Mouse (Mus musculus) stomach, embryonic 15.5 days (tissue): ENCODE data around the gene Ppp1r9a. TPM values are rescaled to one million over a fixed set of nuclear protein-coding genes. Genes with fewer than 3 reads are reported as not detected.
A peak's percentile ranks its signal among the peaks of the same experiment; 100 is the strongest.

Experiments used
- ATAC-seq: fragments of 200-750 bp; cut with Nextera tagmentation; 2 replicates; pipeline ENCODE4 v1.8.0; 2017; ENCODE audit warnings: low read depth, moderate number of reproducible peaks, moderate TSS enrichment; ENCODE audit not compliant: insufficient read depth, low FRiP score
- H3K27ac ChIP-seq: fragments of 300-500 bp; sonication (generic); 2 replicates; pipeline ENCODE4 v1.5.1; 2015; ENCODE audit warnings: mild to moderate bottlenecking, inconsistent platforms
- H3K27me3 ChIP-seq: fragments of 300-500 bp; sonication (generic); replicated peaks from 2 replicates; pipeline ENCODE4 v1.6.1; 2015; ENCODE audit warnings: inconsistent platforms
- H3K36me3 ChIP-seq: fragments of 300-500 bp; sonication (generic); 2 replicates; pipeline ENCODE4 v1.6.1; 2015; ENCODE audit warnings: inconsistent platforms
- H3K4me1 ChIP-seq: fragments of 300-500 bp; sonication (generic); 2 replicates; pipeline ENCODE4 v1.6.1; 2015; ENCODE audit warnings: inconsistent platforms
- H3K4me2 ChIP-seq: fragments of 300-500 bp; sonication (generic); 2 replicates; pipeline ENCODE4 v1.6.1; 2015; ENCODE audit warnings: mild to moderate bottlenecking, inconsistent platforms
- H3K4me3 ChIP-seq: fragments of 300-500 bp; sonication (generic); replicated peaks from 2 replicates; pipeline ENCODE4 v1.5.1; 2015; ENCODE audit warnings: inconsistent platforms
- H3K9ac ChIP-seq: fragments of 300-500 bp; sonication (generic); 2 replicates; pipeline ENCODE4 v1.6.1; 2015; ENCODE audit warnings: inconsistent platforms
- H3K9me3 ChIP-seq: fragments of 300-500 bp; sonication (generic); 2 replicates; pipeline ENCODE4 v1.6.1; 2016; ENCODE audit warnings: inconsistent platforms
- whole genome bisulfite sequencing: fragments of 180-500 bp; shearing (Covaris S2); methylation state at CpG from one replicate; pipeline ENCODE4 v1.1.7; 2015; 5-methylcytosine and 5-hydroxymethylcytosine counted together
- polyA plus RNA-seq: library from polyadenylated mRNA; unstranded; fragments of >200 nt; fragmentation: Nextera tagmentation; extraction: Ambion mirVana; gene quantifications from 2 replicates; pipeline ENCODE4 v1.2.1, GENCODE M21; 2015

Ppp1r9a gene
- polyA plus RNA-seq, 1 experiment from 2014 or later: 16.6 TPM

- no peak overlapping the region for H3K4me2 ChIP-seq
- no peaks in the 10 kb centered on the region for H3K27me3 ChIP-seq
- no peak overlapping the region for H3K27ac ChIP-seq
- H3K4me1 ChIP-seq: no peaks in the 10 kb centered on the region
- ATAC-seq: no peak
- WGBS: 77% methylated on average over 5 of the region's 5 CpGs
- no peaks in the 10 kb centered on the region for H3K36me3 ChIP-seq
- no peak overlapping the region for H3K4me3 ChIP-seq
- H3K9ac ChIP-seq: no peak overlapping the region
- H3K9me3 ChIP-seq: no peaks in the 10 kb centered on the region
Measured at GRCm38 (mm10) chr6:4963049-4963448, 60.3 kb downstream of the Ppp1r9a start.

GRCm38 (mm10) chr6:4967236-4967635 lies 64.5 kb downstream of the Ppp1r9a start:
- H3K4me2 ChIP-seq: no peak overlapping the region
- ATAC-seq: no peak
- no peaks in the 10 kb centered on the region for H3K4me1 ChIP-seq
- H3K4me3 ChIP-seq: no peak overlapping the region
- no peak overlapping the region for H3K9ac ChIP-seq
- no peaks in the 10 kb centered on the region for H3K27me3 ChIP-seq
- H3K27ac ChIP-seq: no peak overlapping the region
- no peaks in the 10 kb centered on the region for H3K9me3 ChIP-seq
- H3K36me3 ChIP-seq: no peaks in the 10 kb centered on the region
- 82% methylated on average over 4 of the region's 4 CpGs for WGBS

DNA sequence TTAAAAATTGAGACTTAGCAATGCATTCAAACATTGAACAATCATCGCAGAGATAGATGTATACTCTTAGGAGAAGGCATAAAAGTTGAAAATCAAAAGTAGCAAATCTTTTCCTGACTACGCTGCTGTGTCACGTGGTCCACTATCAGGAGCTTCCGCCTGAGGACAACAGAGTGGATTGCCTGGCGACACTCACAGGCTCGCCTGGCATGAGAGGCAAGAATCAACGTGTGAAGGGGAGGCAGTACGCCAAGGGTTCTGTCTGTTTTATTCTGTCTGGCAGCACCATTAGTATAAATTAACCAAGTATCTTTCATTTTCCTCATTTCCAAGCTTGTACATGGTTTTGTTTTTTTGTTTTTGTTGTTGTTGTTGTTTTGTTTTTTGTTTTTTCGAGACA lies 68.5 kb downstream of the Ppp1r9a start:
- no peaks in the 10 kb centered on the region for H3K36me3 ChIP-seq
- WGBS: 84% methylated on average over 9 of the region's 9 CpGs
- no peaks in the 10 kb centered on the region for H3K27me3 ChIP-seq
- no peak for ATAC-seq
- no peak overlapping the region for H3K9ac ChIP-seq
- H3K4me1 ChIP-seq: no peaks in the 10 kb centered on the region
- no peaks in the 10 kb centered on the region for H3K9me3 ChIP-seq
- H3K4me3 ChIP-seq: no peak overlapping the region
- H3K27ac ChIP-seq: no peak overlapping the region
- H3K4me2 ChIP-seq: no peak overlapping the region

DNA sequence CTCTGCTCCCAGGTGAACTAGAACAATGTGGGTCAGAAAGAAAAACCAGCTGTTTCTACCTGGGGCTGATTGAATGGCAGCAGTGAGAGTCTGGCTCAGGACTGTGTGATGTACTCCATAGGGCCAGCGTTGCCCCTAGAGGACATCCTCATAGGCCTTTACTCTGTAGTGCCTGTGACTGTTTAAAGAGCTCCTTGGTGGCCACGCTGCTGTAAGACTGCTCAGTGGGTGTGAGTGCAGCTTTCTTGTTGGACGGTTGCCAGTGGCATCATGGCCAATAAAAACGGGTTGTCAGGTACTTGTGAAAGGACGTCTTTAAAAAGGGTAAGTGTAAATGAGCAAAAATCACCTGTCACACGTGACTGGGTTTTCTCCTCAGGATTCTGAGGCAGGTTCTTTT lies 70.1 kb downstream of the Ppp1r9a start:
- H3K4me1 ChIP-seq: no peaks in the 10 kb centered on the region
- no peak overlapping the region for H3K27ac ChIP-seq
- no peak for ATAC-seq
- H3K27me3 ChIP-seq: no peaks in the 10 kb centered on the region
- 57% methylated on average over 6 of the region's 6 CpGs for WGBS
- no peak overlapping the region for H3K4me2 ChIP-seq
- H3K9ac ChIP-seq: no peak overlapping the region
- H3K36me3 ChIP-seq: no peaks in the 10 kb centered on the region
- H3K9me3 ChIP-seq: no peaks in the 10 kb centered on the region
- H3K4me3 ChIP-seq: no peak overlapping the region

- no peak overlapping the region for H3K27ac ChIP-seq
- ATAC-seq: no peak
- no peaks in the 10 kb centered on the region for H3K4me1 ChIP-seq
- H3K4me3 ChIP-seq: no peak overlapping the region
- H3K9ac ChIP-seq: no peak overlapping the region
- no peaks in the 10 kb centered on the region for H3K27me3 ChIP-seq
- 87% methylated on average over 10 of the region's 10 CpGs for WGBS
- H3K9me3 ChIP-seq: no peaks in the 10 kb centered on the region
- H3K4me2 ChIP-seq: no peak overlapping the region
- no peaks in the 10 kb centered on the region for H3K36me3 ChIP-seq
Measured at GRCm38 (mm10) chr6:4973337-4973736, 70.6 kb downstream of the Ppp1r9a start.

- H3K36me3 ChIP-seq: no peaks in the 10 kb centered on the region
- no peak overlapping the region for H3K9ac ChIP-seq
- no peak overlapping the region for H3K4me3 ChIP-seq
- no peak overlapping the region for H3K27ac ChIP-seq
- H3K9me3 ChIP-seq: no peaks in the 10 kb centered on the region
- no peak overlapping the region for H3K4me2 ChIP-seq
- H3K4me1 ChIP-seq: no peaks in the 10 kb centered on the region
- ATAC-seq: no peak
- H3K27me3 ChIP-seq: no peaks in the 10 kb centered on the region
- 84% methylated on average over 4 of the region's 4 CpGs for WGBS
Measured at GRCm38 (mm10) chr6:4977515-4977914, 74.8 kb downstream of the Ppp1r9a start.

DNA sequence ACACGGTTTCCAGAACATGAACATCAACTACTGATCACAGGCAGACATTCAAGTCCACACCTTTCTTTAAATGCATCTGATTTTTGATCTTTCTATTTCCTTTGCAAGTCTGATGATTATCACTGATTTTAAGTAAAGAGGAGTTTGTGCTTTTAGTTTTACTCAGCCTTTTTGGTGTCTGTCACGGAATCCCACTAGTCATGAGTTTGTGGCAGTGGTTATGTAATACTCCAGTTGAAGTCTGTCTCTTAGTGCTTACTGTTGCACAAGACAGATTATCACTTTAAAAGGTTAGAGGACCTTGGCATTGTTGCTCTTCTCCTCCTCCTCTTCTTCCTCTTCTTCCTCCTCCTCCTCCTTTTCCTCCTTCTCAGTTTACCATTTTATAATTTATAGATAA lies 75.5 kb downstream of the Ppp1r9a start:
- Histone ChIP-seq H3K4me3 (no peak overlapping the region), H3K27me3 (no peaks in the 10 kb centered on the region), H3K4me1 (no peaks in the 10 kb centered on the region), H3K36me3 (no peaks in the 10 kb centered on the region), H3K9ac (no peak overlapping the region), H3K27ac (peak overlapping the region; percentile 27; the same call in 1 of the 2 replicates), H3K9me3 (no peaks in the 10 kb centered on the region), H3K4me2 (no peak overlapping the region)
- no peak for ATAC-seq
- WGBS: 79% methylated on average over 2 of the region's 2 CpGs

DNA sequence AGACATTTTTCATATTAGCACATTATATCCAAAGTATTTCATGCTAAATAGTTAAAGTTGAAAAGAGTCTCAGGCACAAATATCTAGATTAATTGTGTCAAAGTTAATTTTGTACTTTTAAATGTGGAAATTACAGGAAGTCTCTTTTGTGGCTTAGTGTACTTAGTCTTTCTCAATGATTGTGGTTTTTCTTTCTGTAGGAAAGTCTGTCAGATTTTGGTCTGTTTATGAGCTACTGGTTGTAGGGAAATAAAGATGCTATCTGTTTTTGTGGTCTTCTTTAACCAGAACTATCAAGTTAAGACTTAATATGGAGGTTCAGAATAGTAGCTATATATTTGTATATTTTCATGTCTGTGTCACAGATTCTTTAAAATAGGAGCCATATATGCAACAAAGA lies 76.2 kb downstream of the Ppp1r9a start:
- Histone ChIP-seq H3K4me2 (no peak overlapping the region), H3K4me1 (no peaks in the 10 kb centered on the region), H3K9me3 (no peaks in the 10 kb centered on the region), H3K36me3 (no peaks in the 10 kb centered on the region), H3K27me3 (no peaks in the 10 kb centered on the region), H3K9ac (no peak overlapping the region), H3K4me3 (no peak overlapping the region), H3K27ac (no peak overlapping the region)
- ATAC-seq: no peak

- Histone ChIP-seq H3K4me1 (no peaks in the 10 kb centered on the region), H3K9me3 (no peaks in the 10 kb centered on the region)
- ATAC-seq: no peak
Measured at GRCm38 (mm10) chr6:4980113-4980512, 77.4 kb downstream of the Ppp1r9a start.

DNA sequence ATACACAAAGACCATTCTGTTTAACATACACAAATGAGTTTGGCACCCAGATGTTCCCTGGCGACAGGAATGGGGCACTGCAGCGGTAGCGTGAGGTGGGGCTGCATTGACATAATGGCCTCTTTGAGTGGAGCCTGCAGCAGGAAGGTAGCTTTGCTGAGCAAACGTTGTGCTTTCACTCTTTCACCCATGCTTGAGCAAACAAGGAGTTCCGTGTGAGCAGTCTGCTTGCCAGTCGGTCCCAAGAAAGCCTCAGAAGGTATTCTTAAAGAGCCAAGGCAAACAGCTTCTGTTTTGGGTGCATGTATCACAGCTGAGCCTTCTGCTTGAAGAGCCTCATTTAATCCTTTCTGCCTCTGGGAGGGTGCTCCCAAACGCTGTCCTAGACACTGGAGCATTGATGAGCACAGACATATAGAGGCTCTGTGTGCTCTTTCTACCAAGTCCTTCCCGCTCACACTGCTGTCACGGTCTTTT lies 80.0 kb downstream of the Ppp1r9a start:
- 40% methylated on average over 9 of the region's 9 CpGs for WGBS
- Histone ChIP-seq H3K27ac (peak overlapping the region; percentile 82), H3K4me1 (no peaks in the 10 kb centered on the region), H3K4me3 (no peak overlapping the region), H3K36me3 (no peaks in the 10 kb centered on the region), H3K4me2 (peak overlapping the region; percentile 16; the same call in 1 of the 2 replicates), H3K27me3 (no peaks in the 10 kb centered on the region), H3K9me3 (no peaks in the 10 kb centered on the region), H3K9ac (no peak overlapping the region)
- ATAC-seq: peak; percentile 90

More at GRCm38 (mm10) chr6:4980113-4980512, 77.4 kb downstream of the Ppp1r9a start:
- Histone ChIP-seq H3K9ac (no peak overlapping the region), H3K27me3 (no peaks in the 10 kb centered on the region), H3K36me3 (no peaks in the 10 kb centered on the region), H3K4me3 (no peak overlapping the region), H3K4me2 (no peak overlapping the region), H3K27ac (no peak overlapping the region)
- WGBS: 81% methylated on average over 3 of the region's 3 CpGs

DNA sequence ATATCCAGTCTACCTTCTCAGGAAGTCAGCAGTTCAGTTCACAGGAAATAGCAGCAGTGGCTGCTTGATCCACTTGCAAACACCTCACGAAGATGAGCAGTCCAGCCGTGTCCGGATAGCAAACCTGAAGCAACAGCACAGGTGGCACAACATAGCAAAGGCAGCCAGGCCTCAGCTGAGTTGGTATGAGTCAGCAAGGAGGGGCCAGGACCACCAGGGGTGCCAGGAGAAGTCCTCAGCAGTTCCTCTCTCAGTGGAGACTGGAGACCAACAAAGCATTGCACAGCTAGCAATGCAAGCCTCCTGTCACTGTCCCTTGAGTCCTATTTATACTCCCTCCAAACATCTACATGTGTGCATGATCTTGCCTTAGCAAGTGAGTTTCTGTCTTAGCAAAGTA lies 83.0 kb downstream of the Ppp1r9a start:
- no peak overlapping the region for H3K27ac ChIP-seq
- H3K4me2 ChIP-seq: no peak overlapping the region
- no peak overlapping the region for H3K4me3 ChIP-seq
- H3K4me1 ChIP-seq: no peaks in the 10 kb centered on the region
- WGBS: 78% methylated on average over 3 of the region's 3 CpGs
- no peaks in the 10 kb centered on the region for H3K36me3 ChIP-seq
- no peak overlapping the region for H3K9ac ChIP-seq
- ATAC-seq: no peak
- no peaks in the 10 kb centered on the region for H3K9me3 ChIP-seq
- H3K27me3 ChIP-seq: no peaks in the 10 kb centered on the region

DNA sequence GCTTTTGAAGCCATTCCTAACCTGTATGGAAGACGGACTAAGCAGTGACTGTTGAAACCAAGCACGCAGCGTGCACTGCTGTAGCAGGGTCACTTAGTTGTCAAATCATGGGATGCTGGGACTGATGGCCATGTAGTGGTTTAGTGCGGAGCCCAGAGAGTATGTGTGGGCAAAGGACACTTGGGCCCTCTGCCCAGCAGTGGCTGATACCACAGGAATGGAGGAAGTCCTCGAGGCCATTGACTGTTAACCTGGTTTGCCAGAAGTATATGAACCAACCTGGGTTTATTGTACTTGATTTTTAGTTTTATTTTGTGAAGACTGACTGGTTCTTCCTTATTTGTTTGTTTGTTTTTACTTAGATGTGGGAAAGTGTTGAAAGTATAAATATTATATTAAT lies 84.4 kb downstream of the Ppp1r9a start:
- H3K9me3 ChIP-seq: no peaks in the 10 kb centered on the region
- H3K27me3 ChIP-seq: no peaks in the 10 kb centered on the region
- no peak overlapping the region for H3K4me3 ChIP-seq
- 93% methylated on average over 5 of the region's 5 CpGs for WGBS
- H3K36me3 ChIP-seq: no peaks in the 10 kb centered on the region
- H3K27ac ChIP-seq: no peak overlapping the region
- no peak for ATAC-seq
- H3K4me1 ChIP-seq: no peaks in the 10 kb centered on the region
- H3K9ac ChIP-seq: no peak overlapping the region
- H3K4me2 ChIP-seq: no peak overlapping the region

DNA sequence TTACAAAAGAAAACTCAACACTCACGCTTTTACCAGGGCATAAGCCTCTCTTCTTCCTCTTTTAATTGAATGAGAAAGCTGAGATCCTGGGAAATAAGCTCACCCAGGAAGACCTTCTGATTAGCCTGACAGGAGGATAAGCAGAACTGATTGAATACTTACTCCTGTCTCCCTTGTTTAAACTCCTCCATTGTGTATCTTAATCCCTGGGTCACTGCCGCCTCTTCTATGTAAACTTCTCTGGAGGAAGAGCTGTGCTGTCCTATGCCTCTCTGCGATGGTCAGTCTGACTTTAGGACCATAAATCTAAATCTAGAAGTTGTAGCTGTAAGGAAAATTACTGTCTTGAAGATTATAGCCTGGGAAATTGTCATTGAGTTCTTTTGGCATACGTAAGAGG lies 86.0 kb downstream of the Ppp1r9a start:
- H3K27me3 ChIP-seq: no peaks in the 10 kb centered on the region
- H3K9ac ChIP-seq: no peak overlapping the region
- H3K4me1 ChIP-seq: 0 out of 2 replicates have a peak, but pooled peaks cover 2% of the 10 kb centered on the region
- H3K36me3 ChIP-seq: no peaks in the 10 kb centered on the region
- H3K9me3 ChIP-seq: no peaks in the 10 kb centered on the region
- no peak for ATAC-seq
- no peak overlapping the region for H3K4me3 ChIP-seq
- no peak overlapping the region for H3K4me2 ChIP-seq
- 40% methylated on average over 4 of the region's 4 CpGs for WGBS
- no peak overlapping the region for H3K27ac ChIP-seq
